Mouse (Mus musculus): ENCODE measurements around the gene Akap8l. TPM values are rescaled to one million over a fixed set of nuclear protein-coding genes. Genes with fewer than 3 reads are reported as not detected.

Akap8l gene
- polyA plus RNA-seq (2012; rRNA removed) = 42.3 and 83.7 TPM in 2 replicates

GRCm38 (mm10) chr17:32350382-32350983, at the start of gene Akap8l:
TSS of gene Akap8l (minus strand) at chr17:32350607.
- H3K36me3 ChIP-seq (ENCODE audit: control insufficient read depth, insufficient read depth, low read length) = peaks cover 13% of the 10 kb centered on the region
- H3K27me3 ChIP-seq (ENCODE audit: control insufficient read depth, insufficient read depth, low read length) = no peaks in the 10 kb centered on the region
- peak within 1 kb of the TSS; percentile 90 for H3K4me3 ChIP-seq (ENCODE audit: low read depth, low read length)
- under 1% methylated on average over 37 of the region's 37 CpGs for WGBS
- TF ChIP-seq POLR2A (IDR thresholded peaks at IDR 0.05; ENCODE audit: low read depth, low read length) (peak; percentile 80), CTCF (IDR thresholded peaks at IDR 0.05; ENCODE audit: extremely low read depth, insufficient read length, insufficient replicate concordance, low read depth, low read length) (no peak)
- peak within 1 kb of the TSS; percentile 60 for H3K27ac ChIP-seq (ENCODE audit: insufficient read depth, low read depth, low read length)
- H3K4me1 ChIP-seq (ENCODE audit: control insufficient read depth, insufficient read depth, insufficient read length, low read length) = no peaks in the 10 kb centered on the region

- WGBS = 19% methylated on average over 37 of the region's 37 CpGs
- Histone ChIP-seq H3K27me3 (ENCODE audit: control insufficient read depth, insufficient read depth, low read length) (peaks cover 23% of the 10 kb centered on the region), H3K4me1 (ENCODE audit: control insufficient read depth, insufficient read depth, insufficient read length, low read length) (peaks cover under 1% of the 10 kb centered on the region; the same call in 1 of the 2 replicates), H3K36me3 (ENCODE audit: control insufficient read depth, insufficient read depth, low read length) (no peaks in the 10 kb centered on the region), H3K4me3 (ENCODE audit: low read depth, low read length) (peak overlapping the region; percentile 24; the same call in 1 of the 2 replicates), H3K27ac (ENCODE audit: insufficient read depth, low read depth, low read length) (no peak overlapping the region)
- no peak for TF ChIP-seq POLR2A (IDR thresholded peaks at IDR 0.05; ENCODE audit: low read depth, low read length)
- no peak for TF ChIP-seq CTCF (IDR thresholded peaks at IDR 0.05; ENCODE audit: extremely low read depth, insufficient read length, insufficient replicate concordance, low read depth, low read length)
Observed at GRCm38 (mm10) chr17:32396266-32396665, 45.9 kb upstream of the Akap8l start.

GRCm38 (mm10) chr17:32393944-32394343, 43.5 kb upstream of the Akap8l start:
- H3K27ac ChIP-seq (ENCODE audit: insufficient read depth, low read depth, low read length) = no peak overlapping the region
- TF ChIP-seq CTCF (IDR thresholded peaks at IDR 0.05; ENCODE audit: extremely low read depth, insufficient read length, insufficient replicate concordance, low read depth, low read length) (no peak), POLR2A (IDR thresholded peaks at IDR 0.05; ENCODE audit: low read depth, low read length) (no peak)
- no peak overlapping the region for H3K4me3 ChIP-seq (ENCODE audit: low read depth, low read length)
- H3K27me3 ChIP-seq (ENCODE audit: control insufficient read depth, insufficient read depth, low read length) = peaks cover 23% of the 10 kb centered on the region
- peaks cover 2% of the 10 kb centered on the region for H3K4me1 ChIP-seq (ENCODE audit: control insufficient read depth, insufficient read depth, insufficient read length, low read length)
- 77% methylated on average over 10 of the region's 10 CpGs for WGBS
- no peaks in the 10 kb centered on the region for H3K36me3 ChIP-seq (ENCODE audit: control insufficient read depth, insufficient read depth, low read length)

- under 1% methylated on average over 41 of the region's 44 CpGs for WGBS
- peak within 1 kb of the TSS; percentile 78 for H3K27ac ChIP-seq (ENCODE audit: insufficient read depth, low read depth, low read length)
- TF ChIP-seq POLR2A (IDR thresholded peaks at IDR 0.05; ENCODE audit: low read depth, low read length) (no peak), CTCF (IDR thresholded peaks at IDR 0.05; ENCODE audit: extremely low read depth, insufficient read length, insufficient replicate concordance, low read depth, low read length) (no peak)
- peak within 1 kb of the TSS; percentile 98 for H3K4me3 ChIP-seq (ENCODE audit: low read depth, low read length)
- H3K4me1 ChIP-seq (ENCODE audit: control insufficient read depth, insufficient read depth, insufficient read length, low read length) = peaks cover 6% of the 10 kb centered on the region
- peaks cover 2% of the 10 kb centered on the region; the same call in 1 of the 2 replicates for H3K36me3 ChIP-seq (ENCODE audit: control insufficient read depth, insufficient read depth, low read length)
- 0 out of 2 replicates have a peak, but pooled peaks cover 4% of the 10 kb centered on the region for H3K27me3 ChIP-seq (ENCODE audit: control insufficient read depth, insufficient read depth, low read length)
Observed at GRCm38 (mm10) chr17:32389101-32389659, 38.8 kb upstream of the Akap8l start, which contains the start of gene Wiz. TSS of gene Wiz (minus strand) at chr17:32389439.

- H3K27ac ChIP-seq (ENCODE audit: insufficient read depth, low read depth, low read length) = peak overlapping the region; percentile 26; the same call in 1 of the 2 replicates
- WGBS = 1% methylated on average over 36 of the region's 39 CpGs
Observed at GRCm38 (mm10) chr17:32388370-32389100, 38.1 kb upstream of the Akap8l start.

GRCm38 (mm10) chr17:32387986-32388369, 37.6 kb upstream of the Akap8l start:
- TF ChIP-seq POLR2A (IDR thresholded peaks at IDR 0.05; ENCODE audit: low read depth, low read length) (no peak), CTCF (IDR thresholded peaks at IDR 0.05; ENCODE audit: extremely low read depth, insufficient read length, insufficient replicate concordance, low read depth, low read length) (no peak)
- H3K27ac ChIP-seq (ENCODE audit: insufficient read depth, low read depth, low read length) = no peak overlapping the region
- H3K36me3 ChIP-seq (ENCODE audit: control insufficient read depth, insufficient read depth, low read length) = peaks cover 3% of the 10 kb centered on the region; the same call in 1 of the 2 replicates
- 65% methylated on average over 7 of the region's 7 CpGs for WGBS
- no peak overlapping the region for H3K4me3 ChIP-seq (ENCODE audit: low read depth, low read length)
- H3K4me1 ChIP-seq (ENCODE audit: control insufficient read depth, insufficient read depth, insufficient read length, low read length) = peaks cover 6% of the 10 kb centered on the region
- H3K27me3 ChIP-seq (ENCODE audit: control insufficient read depth, insufficient read depth, low read length) = 0 out of 2 replicates have a peak, but pooled peaks cover 4% of the 10 kb centered on the region

More at GRCm38 (mm10) chr17:32388370-32389100, 38.1 kb upstream of the Akap8l start:
- H3K36me3 ChIP-seq (ENCODE audit: control insufficient read depth, insufficient read depth, low read length) = peaks cover 3% of the 10 kb centered on the region; the same call in 1 of the 2 replicates
- H3K27me3 ChIP-seq (ENCODE audit: control insufficient read depth, insufficient read depth, low read length) = 0 out of 2 replicates have a peak, but pooled peaks cover 4% of the 10 kb centered on the region
- TF ChIP-seq CTCF (IDR thresholded peaks at IDR 0.05; ENCODE audit: extremely low read depth, insufficient read length, insufficient replicate concordance, low read depth, low read length) (no peak), POLR2A (IDR thresholded peaks at IDR 0.05; ENCODE audit: low read depth, low read length) (no peak)
- H3K4me3 ChIP-seq (ENCODE audit: low read depth, low read length) = peak overlapping the region; percentile 98
- peaks cover 6% of the 10 kb centered on the region for H3K4me1 ChIP-seq (ENCODE audit: control insufficient read depth, insufficient read depth, insufficient read length, low read length)

Data from small intestine, adult 2 months (tissue).